Mouse (Mus musculus) hindbrain, embryonic 12.5 days (tissue): Measurements from ENCODE around the gene Gm20509. TPM values are rescaled to one million over a fixed set of nuclear protein-coding genes. Genes with fewer than 3 reads are reported as not detected.
"Not testable (repeated sequence)": the region's sequence is repeated elsewhere in the genome, so short reads cannot be mapped to it uniquely, and the experiment has no call there.

Source experiments
- ATAC-seq: fragments of 200-750 bp; cut with Nextera tagmentation; 2 replicates; pipeline ENCODE4 v1.8.0; 2017; ENCODE audit warnings: moderate TSS enrichment; ENCODE audit not compliant: low FRiP score
- H3K27ac ChIP-seq: fragments of 300-500 bp; sonication (generic); 2 replicates; pipeline ENCODE4 v1.5.1; 2016; ENCODE audit warnings: mild to moderate bottlenecking
- H3K27me3 ChIP-seq: fragments of 300-500 bp; sonication (generic); 2 replicates; pipeline ENCODE4 v1.6.1; 2016; ENCODE audit warnings: mild to moderate bottlenecking
- H3K36me3 ChIP-seq: fragments of 300-500 bp; sonication (generic); 2 replicates; pipeline ENCODE4 v1.6.1; 2016; ENCODE audit warnings: mild to moderate bottlenecking
- H3K4me1 ChIP-seq: fragments of 300-500 bp; sonication (generic); 2 replicates; pipeline ENCODE4 v1.6.1; 2016
- H3K4me2 ChIP-seq: fragments of 300-500 bp; sonication (generic); replicated peaks from 2 replicates; pipeline ENCODE4 v1.6.1; 2016; ENCODE audit warnings: mild to moderate bottlenecking
- H3K4me3 ChIP-seq: fragments of 300-500 bp; sonication (generic); 2 replicates; pipeline ENCODE4 v1.5.1; 2016; ENCODE audit warnings: mild to moderate bottlenecking
- H3K9ac ChIP-seq: fragments of 300-500 bp; sonication (generic); 2 replicates; pipeline ENCODE4 v1.6.1; 2016; ENCODE audit warnings: mild to moderate bottlenecking, moderate library complexity
- H3K9me3 ChIP-seq: fragments of 300-500 bp; sonication (generic); replicated peaks from 2 replicates; pipeline ENCODE4 v1.6.1; 2016; ENCODE audit warnings: mild to moderate bottlenecking
- WGBS: fragments of 180-500 bp; shearing (Covaris S2); methylation state at CpG from one replicate; pipeline ENCODE4 v1.1.7; 2016; 5-methylcytosine and 5-hydroxymethylcytosine counted together
- polyA plus RNA-seq: library from polyadenylated mRNA; unstranded; fragments of >200 nt; fragmentation: Nextera tagmentation; extraction: Ambion mirVana; gene quantifications from 2 replicates; pipeline ENCODE4 v1.2.1, GENCODE M21; 2016

Gm20509 gene
- 0.27 TPM in 1 of 2 replicates, not detected in the other for polyA plus RNA-seq

- 88% methylated on average over 4 of the region's 4 CpGs for WGBS
- peaks cover 50% of the 10 kb centered on the region for H3K27me3 ChIP-seq
These were observed at the start of gene Gm20509 for GRCm38 (mm10) chr9:73102181-73102580. Gene Gm20509, plus strand, starts transcription at chr9:73102470.

GRCm38 (mm10) chr9:73055441-73055911, 46.8 kb upstream of the Gm20509 start:
- 72% methylated on average over 10 of the region's 10 CpGs for WGBS
- Histone ChIP-seq H3K4me2 (no peak overlapping the region), H3K9me3 (no peaks in the 10 kb centered on the region), H3K27me3 (no peaks in the 10 kb centered on the region), H3K36me3 (no peaks in the 10 kb centered on the region), H3K27ac (no peak overlapping the region), H3K4me1 (no peaks in the 10 kb centered on the region), H3K4me3 (no peak overlapping the region), H3K9ac (no peak overlapping the region)
- no peak for ATAC-seq

More at GRCm38 (mm10) chr9:73102181-73102580, at the start of gene Gm20509:
- Histone ChIP-seq H3K27ac (no peak within 1 kb of the TSS), H3K4me3 (peak within 1 kb of the TSS; percentile 48), H3K4me2 (peak within 1 kb of the TSS; percentile 93), H3K36me3 (no peaks in the 10 kb centered on the region), H3K4me1 (peaks cover 8% of the 10 kb centered on the region), H3K9ac (peak within 1 kb of the TSS; percentile 64), H3K9me3 (no peaks in the 10 kb centered on the region)
- ATAC-seq, result no peak

- Histone ChIP-seq H3K36me3 (no peaks in the 10 kb centered on the region), H3K27me3 (no peaks in the 10 kb centered on the region), H3K27ac (no peak overlapping the region), H3K9me3 (no peaks in the 10 kb centered on the region), H3K4me1 (peaks cover 8% of the 10 kb centered on the region; the same call in 1 of the 2 replicates), H3K4me2 (no peak overlapping the region), H3K4me3 (no peak overlapping the region), H3K9ac (no peak overlapping the region)
- ATAC-seq, result no peak
- 87% methylated on average over 4 of the region's 4 CpGs for WGBS
These were observed 43.0 kb upstream of the Gm20509 start for GRCm38 (mm10) chr9:73059224-73059623.

- Histone ChIP-seq H3K9ac (no peak overlapping the region), H3K36me3 (no peaks in the 10 kb centered on the region), H3K27me3 (no peaks in the 10 kb centered on the region), H3K9me3 (no peaks in the 10 kb centered on the region), H3K4me1 (peaks cover 23% of the 10 kb centered on the region), H3K4me3 (no peak overlapping the region), H3K4me2 (peak overlapping the region; percentile 39), H3K27ac (no peak overlapping the region)
- ATAC-seq, result no peak; the same call in 1 of the 2 replicates
- 29% methylated on average over 15 of the region's 15 CpGs for WGBS
These were observed 38.5 kb upstream of the Gm20509 start for GRCm38 (mm10) chr9:73063621-73064290.

GRCm38 (mm10) chr9:73067086-73067485, 35.2 kb upstream of the Gm20509 start:
- no peak overlapping the region for H3K27ac ChIP-seq
- H3K9ac ChIP-seq, result no peak overlapping the region
- H3K9me3 ChIP-seq, result no peaks in the 10 kb centered on the region
- H3K4me2 ChIP-seq, result peak overlapping the region; percentile 15; the same call in 1 of the 2 replicates
- H3K27me3 ChIP-seq, result no peaks in the 10 kb centered on the region
- H3K4me1 ChIP-seq, result peaks cover 23% of the 10 kb centered on the region
- 35% methylated on average over 10 of the region's 10 CpGs for WGBS
- ATAC-seq, result peak; percentile 52; the same call in 1 of the 2 replicates
- H3K4me3 ChIP-seq, result no peak overlapping the region
- no peaks in the 10 kb centered on the region for H3K36me3 ChIP-seq

- Histone ChIP-seq H3K27ac (no peak overlapping the region), H3K4me1 (peaks cover 22% of the 10 kb centered on the region), H3K9ac (no peak overlapping the region), H3K4me3 (no peak overlapping the region), H3K36me3 (no peaks in the 10 kb centered on the region), H3K27me3 (no peaks in the 10 kb centered on the region), H3K4me2 (no peak overlapping the region), H3K9me3 (no peaks in the 10 kb centered on the region)
- ATAC-seq, result no peak
- 53% methylated on average over 6 of the region's 6 CpGs for WGBS
These were observed 34.0 kb upstream of the Gm20509 start for GRCm38 (mm10) chr9:73068230-73068679.

GRCm38 (mm10) chr9:73068688-73069087, 33.6 kb upstream of the Gm20509 start:
- Histone ChIP-seq H3K4me2 (no peak overlapping the region), H3K4me1 (peaks cover 18% of the 10 kb centered on the region), H3K27ac (no peak overlapping the region), H3K9me3 (no peaks in the 10 kb centered on the region), H3K36me3 (no peaks in the 10 kb centered on the region), H3K9ac (no peak overlapping the region), H3K4me3 (no peak overlapping the region), H3K27me3 (no peaks in the 10 kb centered on the region)
- no peak for ATAC-seq
- WGBS, result 88% methylated on average over 6 of the region's 6 CpGs

- H3K27me3 ChIP-seq, result no peaks in the 10 kb centered on the region
- 79% methylated on average over 10 of the region's 10 CpGs for whole genome bisulfite sequencing
- no peak overlapping the region for H3K4me3 ChIP-seq
- no peaks in the 10 kb centered on the region for H3K9me3 ChIP-seq
- peaks cover 15% of the 10 kb centered on the region for H3K4me1 ChIP-seq
- no peak overlapping the region for H3K9ac ChIP-seq
- no peak for ATAC-seq
- no peak overlapping the region for H3K27ac ChIP-seq
- H3K36me3 ChIP-seq, result no peaks in the 10 kb centered on the region
- no peak overlapping the region for H3K4me2 ChIP-seq
These were observed 31.2 kb upstream of the Gm20509 start for GRCm38 (mm10) chr9:73070971-73071659.

GRCm38 (mm10) chr9:73072426-73072825, 29.8 kb upstream of the Gm20509 start:
- no peaks in the 10 kb centered on the region for H3K27me3 ChIP-seq
- ATAC-seq, result no peak
- H3K9ac ChIP-seq, result no peak overlapping the region
- no peak overlapping the region for H3K4me3 ChIP-seq
- 81% methylated on average over 8 of the region's 8 CpGs for WGBS
- no peak overlapping the region for H3K27ac ChIP-seq
- no peaks in the 10 kb centered on the region for H3K36me3 ChIP-seq
- H3K4me1 ChIP-seq, result peaks cover 6% of the 10 kb centered on the region
- no peak overlapping the region for H3K4me2 ChIP-seq
- H3K9me3 ChIP-seq, result no peaks in the 10 kb centered on the region

- Histone ChIP-seq H3K9me3 (no peaks in the 10 kb centered on the region), H3K27me3 (no peaks in the 10 kb centered on the region), H3K4me1 (peaks cover 2% of the 10 kb centered on the region; the same call in 1 of the 2 replicates), H3K36me3 (no peaks in the 10 kb centered on the region), H3K4me3 (no peak overlapping the region), H3K4me2 (no peak overlapping the region), H3K9ac (no peak overlapping the region), H3K27ac (no peak overlapping the region)
- ATAC-seq, result no peak
- WGBS, result 96% methylated on average over 5 of the region's 5 CpGs
These were observed 29.1 kb upstream of the Gm20509 start for GRCm38 (mm10) chr9:73073169-73073568.

- not testable (repeated sequence) for ATAC-seq, H3K27me3 ChIP-seq, H3K4me3 ChIP-seq, H3K27ac ChIP-seq, H3K9ac ChIP-seq, H3K36me3 ChIP-seq, H3K9me3 ChIP-seq, H3K4me1 ChIP-seq, H3K4me2 ChIP-seq
- WGBS, result 84% methylated on average over 11 of the region's 12 CpGs
These were observed 22.9 kb upstream of the Gm20509 start for GRCm38 (mm10) chr9:73079349-73079748.

GRCm38 (mm10) chr9:73079801-73080325, 22.4 kb upstream of the Gm20509 start:
- Histone ChIP-seq H3K9ac (no peak overlapping the region), H3K27ac (no peak overlapping the region), H3K4me2 (no peak overlapping the region), H3K36me3 (no peaks in the 10 kb centered on the region), H3K27me3 (no peaks in the 10 kb centered on the region), H3K9me3 (no peaks in the 10 kb centered on the region), H3K4me1 (no peaks in the 10 kb centered on the region), H3K4me3 (no peak overlapping the region)
- ATAC-seq, result no peak
- WGBS, result 40% methylated on average over 7 of the region's 7 CpGs
